Mouse (Mus musculus): Measurements from ENCODE around the gene Vat1. TPM values are rescaled to one million over a fixed set of nuclear protein-coding genes. Genes with fewer than 3 reads are reported as not detected.
A peak's percentile ranks its signal among the peaks of the same experiment; 100 is the strongest.
"Not testable (repeated sequence)": the region's sequence is repeated elsewhere in the genome, so short reads cannot be mapped to it uniquely, and the experiment has no call there.

The Vat1 gene
- polyA plus RNA-seq, 1 experiment: 59.6 TPM

DNA sequence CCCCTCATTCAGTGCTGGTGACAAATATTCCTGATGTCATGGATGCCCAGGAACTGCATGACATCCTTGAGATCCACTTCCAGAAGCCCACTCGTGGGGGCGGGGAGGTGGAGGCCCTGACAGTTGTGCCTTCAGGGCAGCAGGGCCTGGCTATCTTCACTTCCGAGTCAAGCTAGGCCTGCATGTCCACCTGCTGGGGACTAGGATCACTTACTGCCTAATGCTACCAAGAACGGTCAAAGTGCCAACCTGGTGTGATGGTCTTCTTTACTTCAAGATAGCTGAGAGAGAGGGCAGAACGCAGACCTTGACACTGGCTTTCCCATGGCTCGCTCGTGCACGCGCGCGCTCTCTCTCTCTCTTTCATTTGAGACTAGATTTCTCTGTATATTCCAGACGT is 7.8 kb downstream of the Vat1 start:
- 92% methylated on average over 12 of the region's 12 CpGs for WGBS
- H3K4me1 ChIP-seq (ENCODE audit: control insufficient read depth, insufficient read depth, insufficient read length): no peaks in the 10 kb centered on the region
- no peaks in the 10 kb centered on the region for H3K27me3 ChIP-seq (ENCODE audit: control insufficient read depth, insufficient read depth, low read length)
- no peak for TF ChIP-seq POLR2A (IDR thresholded peaks at IDR 0.05; ENCODE audit: low read depth, low read length)
- no peak for TF ChIP-seq CTCF (IDR thresholded peaks at IDR 0.05; ENCODE audit: extremely low read depth, insufficient read depth, insufficient read length, insufficient replicate concordance)
- no peak overlapping the region for H3K27ac ChIP-seq (ENCODE audit: insufficient read depth, low read length)
- H3K36me3 ChIP-seq (ENCODE audit: control insufficient read depth, insufficient read depth, low read length): peaks cover 33% of the 10 kb centered on the region
- no peak overlapping the region for H3K4me3 ChIP-seq (ENCODE audit: extremely low read depth, insufficient read depth, insufficient read length)
- DNase-seq (ENCODE audit: low read depth in 1 of 2, low spot score in 2 of 2): no peak

DNA sequence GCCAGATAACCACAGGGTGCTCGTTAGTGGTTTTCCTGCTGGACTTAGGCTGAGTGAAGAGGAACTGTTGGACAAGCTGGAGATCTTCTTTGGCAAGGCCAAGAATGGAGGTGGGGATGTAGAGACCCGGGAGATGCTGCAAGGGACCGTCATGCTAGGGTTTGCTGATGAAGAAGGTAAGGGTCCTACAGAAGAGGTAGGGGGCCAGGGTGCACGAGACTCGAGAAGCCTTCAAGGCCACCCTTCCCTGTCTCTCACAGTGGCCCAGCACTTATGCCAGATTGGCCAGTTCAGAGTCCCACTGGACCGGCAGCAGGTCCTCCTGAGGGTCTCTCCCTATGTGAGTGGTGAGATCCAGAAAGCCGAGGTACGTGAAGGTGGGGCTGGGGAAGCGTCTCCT is 8.4 kb downstream of the Vat1 start:
- no peaks in the 10 kb centered on the region for H3K4me1 ChIP-seq (ENCODE audit: control insufficient read depth, insufficient read depth, insufficient read length)
- no peak for DNase-seq (ENCODE audit: low read depth in 1 of 2, low spot score in 2 of 2)
- H3K27ac ChIP-seq (ENCODE audit: insufficient read depth, low read length): no peak overlapping the region
- 91% methylated on average over 9 of the region's 9 CpGs for WGBS
- TF ChIP-seq POLR2A (IDR thresholded peaks at IDR 0.05; ENCODE audit: low read depth, low read length) (no peak), CTCF (IDR thresholded peaks at IDR 0.05; ENCODE audit: extremely low read depth, insufficient read depth, insufficient read length, insufficient replicate concordance) (no peak)
- H3K36me3 ChIP-seq (ENCODE audit: control insufficient read depth, insufficient read depth, low read length): peaks cover 33% of the 10 kb centered on the region
- H3K27me3 ChIP-seq (ENCODE audit: control insufficient read depth, insufficient read depth, low read length): no peaks in the 10 kb centered on the region
- H3K4me3 ChIP-seq (ENCODE audit: extremely low read depth, insufficient read depth, insufficient read length): no peak overlapping the region

- 96% methylated on average over 7 of the region's 7 CpGs for WGBS
- TF ChIP-seq POLR2A (IDR thresholded peaks at IDR 0.05; ENCODE audit: low read depth, low read length) (no peak), CTCF (IDR thresholded peaks at IDR 0.05; ENCODE audit: extremely low read depth, insufficient read depth, insufficient read length, insufficient replicate concordance) (no peak)
- no peak for DNase-seq (ENCODE audit: low read depth in 1 of 2, low spot score in 2 of 2)
- H3K27ac ChIP-seq (ENCODE audit: insufficient read depth, low read length): no peak overlapping the region
- H3K4me1 ChIP-seq (ENCODE audit: control insufficient read depth, insufficient read depth, insufficient read length): peaks cover 2% of the 10 kb centered on the region; the same call in 1 of the 2 replicates
- no peaks in the 10 kb centered on the region for H3K27me3 ChIP-seq (ENCODE audit: control insufficient read depth, insufficient read depth, low read length)
- peaks cover 33% of the 10 kb centered on the region for H3K36me3 ChIP-seq (ENCODE audit: control insufficient read depth, insufficient read depth, low read length)
- no peak overlapping the region for H3K4me3 ChIP-seq (ENCODE audit: extremely low read depth, insufficient read depth, insufficient read length)
Observed at GRCm38 (mm10) chr11:101455627-101456026, 10.4 kb downstream of the Vat1 start.

GRCm38 (mm10) chr11:101454702-101455101 is 11.3 kb downstream of the Vat1 start:
- Histone ChIP-seq H3K4me3 (ENCODE audit: extremely low read depth, insufficient read depth, insufficient read length) (no peak overlapping the region), H3K27ac (ENCODE audit: insufficient read depth, low read length) (no peak overlapping the region), H3K36me3 (ENCODE audit: control insufficient read depth, insufficient read depth, low read length) (peaks cover 29% of the 10 kb centered on the region), H3K4me1 (ENCODE audit: control insufficient read depth, insufficient read depth, insufficient read length) (peaks cover 2% of the 10 kb centered on the region; the same call in 1 of the 2 replicates), H3K27me3 (ENCODE audit: control insufficient read depth, insufficient read depth, low read length) (no peaks in the 10 kb centered on the region)
- no peak for DNase-seq (ENCODE audit: low read depth in 1 of 2, low spot score in 2 of 2)
- WGBS: 93% methylated on average over 6 of the region's 6 CpGs
- no peak for TF ChIP-seq CTCF (IDR thresholded peaks at IDR 0.05; ENCODE audit: extremely low read depth, insufficient read depth, insufficient read length, insufficient replicate concordance)
- no peak for TF ChIP-seq POLR2A (IDR thresholded peaks at IDR 0.05; ENCODE audit: low read depth, low read length)

DNA sequence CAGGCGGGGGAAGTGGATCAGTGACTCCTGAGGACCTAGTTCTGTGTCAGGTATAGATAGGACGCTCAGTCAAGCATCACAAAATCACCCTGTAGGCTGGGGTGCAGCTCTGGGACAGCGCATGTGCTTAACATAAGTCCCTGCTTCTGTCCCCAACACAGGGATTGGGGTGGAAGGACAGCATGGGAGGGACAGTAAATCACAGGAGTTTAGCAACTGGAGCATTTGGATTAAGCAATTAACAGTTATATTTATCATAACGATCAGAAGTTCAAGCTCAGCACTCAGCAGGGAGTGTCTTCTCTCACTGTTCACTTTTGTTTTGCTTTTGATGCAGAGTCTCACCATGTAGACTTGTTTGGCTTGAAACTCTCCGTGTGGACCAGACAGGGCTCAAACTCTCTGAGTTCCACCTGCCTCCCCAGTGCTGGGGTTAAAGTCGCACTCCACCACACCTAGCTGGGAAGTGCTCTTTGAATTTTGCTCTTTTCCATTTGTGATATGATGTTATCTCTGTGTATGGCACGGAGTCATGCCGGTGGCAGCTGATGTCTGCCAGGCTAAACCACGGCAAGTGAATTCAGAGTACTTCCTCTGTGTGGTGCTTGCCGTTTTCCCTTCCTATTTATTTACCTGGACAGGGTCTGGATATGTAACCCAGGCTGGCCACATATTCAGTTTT is 13.8 kb downstream of the Vat1 start:
- Histone ChIP-seq H3K4me1 (ENCODE audit: control insufficient read depth, insufficient read depth, insufficient read length) (peaks cover 2% of the 10 kb centered on the region; the same call in 1 of the 2 replicates), H3K36me3 (ENCODE audit: control insufficient read depth, insufficient read depth, low read length) (peaks cover 8% of the 10 kb centered on the region), H3K27me3 (ENCODE audit: control insufficient read depth, insufficient read depth, low read length) (no peaks in the 10 kb centered on the region), H3K4me3 (ENCODE audit: extremely low read depth, insufficient read depth, insufficient read length) (no peak overlapping the region), H3K27ac (ENCODE audit: insufficient read depth, low read length) (no peak overlapping the region)
- DNase-seq (ENCODE audit: low read depth in 1 of 2, low spot score in 2 of 2): no peak
- no peak for TF ChIP-seq CTCF (IDR thresholded peaks at IDR 0.05; ENCODE audit: extremely low read depth, insufficient read depth, insufficient read length, insufficient replicate concordance)
- 57% methylated on average over 10 of the region's 10 CpGs for WGBS

DNA sequence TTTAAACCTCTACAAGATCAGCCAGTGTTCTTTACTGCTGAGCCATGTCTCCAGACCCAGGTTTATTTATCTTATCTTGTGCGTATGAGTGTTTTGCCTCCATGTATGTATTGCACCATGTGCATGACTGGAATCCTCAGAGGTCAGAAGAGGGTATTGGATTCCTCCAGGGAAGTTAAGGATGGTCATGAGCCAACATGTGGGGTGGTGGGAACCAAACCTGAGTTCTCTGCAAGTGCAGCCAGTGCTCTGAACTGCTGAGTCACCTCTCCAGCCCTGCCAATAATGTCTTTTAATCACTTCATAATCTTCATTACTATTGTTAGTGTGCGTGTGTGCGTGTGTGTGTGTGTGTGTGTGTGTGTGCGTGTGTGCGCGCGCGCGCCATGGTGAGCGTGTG is 14.5 kb downstream of the Vat1 start:
- peaks cover 2% of the 10 kb centered on the region; the same call in 1 of the 2 replicates for H3K36me3 ChIP-seq (ENCODE audit: control insufficient read depth, insufficient read depth, low read length)
- no peaks in the 10 kb centered on the region for H3K27me3 ChIP-seq (ENCODE audit: control insufficient read depth, insufficient read depth, low read length)
- H3K27ac ChIP-seq (ENCODE audit: insufficient read depth, low read length): no peak overlapping the region
- DNase-seq (ENCODE audit: low read depth in 1 of 2, low spot score in 2 of 2): no peak
- TF ChIP-seq CTCF (IDR thresholded peaks at IDR 0.05; ENCODE audit: extremely low read depth, insufficient read depth, insufficient read length, insufficient replicate concordance) (no peak), POLR2A (IDR thresholded peaks at IDR 0.05; ENCODE audit: low read depth, low read length) (no peak)
- WGBS: 90% methylated on average over 10 of the region's 10 CpGs
- H3K4me3 ChIP-seq (ENCODE audit: extremely low read depth, insufficient read depth, insufficient read length): no peak overlapping the region
- H3K4me1 ChIP-seq (ENCODE audit: control insufficient read depth, insufficient read depth, insufficient read length): peaks cover 2% of the 10 kb centered on the region; the same call in 1 of the 2 replicates

- Histone ChIP-seq H3K4me1 (ENCODE audit: control insufficient read depth, insufficient read depth, insufficient read length) (peaks cover 2% of the 10 kb centered on the region; the same call in 1 of the 2 replicates), H3K36me3 (ENCODE audit: control insufficient read depth, insufficient read depth, low read length) (0 out of 2 replicates have a peak, but pooled peaks cover under 1% of the 10 kb centered on the region), H3K27ac (ENCODE audit: insufficient read depth, low read length) (no peak overlapping the region), H3K27me3 (ENCODE audit: control insufficient read depth, insufficient read depth, low read length) (no peaks in the 10 kb centered on the region), H3K4me3 (ENCODE audit: extremely low read depth, insufficient read depth, insufficient read length) (no peak overlapping the region)
- WGBS: 85% methylated on average over 3 of the region's 3 CpGs
- DNase-seq (ENCODE audit: low read depth in 1 of 2, low spot score in 2 of 2): no peak
- TF ChIP-seq POLR2A (IDR thresholded peaks at IDR 0.05; ENCODE audit: low read depth, low read length): no peak
- TF ChIP-seq CTCF (IDR thresholded peaks at IDR 0.05; ENCODE audit: extremely low read depth, insufficient read depth, insufficient read length, insufficient replicate concordance): peak; percentile 14; the same call in 1 of the 2 replicates
Observed at GRCm38 (mm10) chr11:101450394-101450793, 15.6 kb downstream of the Vat1 start.

- 76% methylated on average over 4 of the region's 4 CpGs for WGBS
- not testable (repeated sequence) for H3K36me3 ChIP-seq (ENCODE audit: control insufficient read depth, insufficient read depth, low read length); H3K4me1 ChIP-seq (ENCODE audit: control insufficient read depth, insufficient read depth, insufficient read length); H3K27ac ChIP-seq (ENCODE audit: insufficient read depth, low read length); H3K27me3 ChIP-seq (ENCODE audit: control insufficient read depth, insufficient read depth, low read length); H3K4me3 ChIP-seq (ENCODE audit: extremely low read depth, insufficient read depth, insufficient read length); DNase-seq (ENCODE audit: low read depth in 1 of 2, low spot score in 2 of 2)
Observed at GRCm38 (mm10) chr11:101449596-101449995, 16.4 kb downstream of the Vat1 start.
